Mouse (Mus musculus) cerebellum, adult (tissue): ENCODE results near the gene Fads1.

Experiments used
- ATAC-seq: cut with Nextera tagmentation; 2 replicates; pipeline ENCODE4 v1.9.2; 2017; ENCODE audit warnings: mild to moderate bottlenecking, moderate library complexity, mixed read lengths; ENCODE audit not compliant: insufficient number of reproducible peaks, low FRiP score, low TSS enrichment

Gene Fads1

GRCm38 (mm10) chr19:10205051-10205450, 22.4 kb downstream of the Fads1 start:
- no peak for ATAC-seq

- no peak for ATAC-seq
These were observed 26.2 kb downstream of the Fads1 start for GRCm38 (mm10) chr19:10208851-10209250.

DNA sequence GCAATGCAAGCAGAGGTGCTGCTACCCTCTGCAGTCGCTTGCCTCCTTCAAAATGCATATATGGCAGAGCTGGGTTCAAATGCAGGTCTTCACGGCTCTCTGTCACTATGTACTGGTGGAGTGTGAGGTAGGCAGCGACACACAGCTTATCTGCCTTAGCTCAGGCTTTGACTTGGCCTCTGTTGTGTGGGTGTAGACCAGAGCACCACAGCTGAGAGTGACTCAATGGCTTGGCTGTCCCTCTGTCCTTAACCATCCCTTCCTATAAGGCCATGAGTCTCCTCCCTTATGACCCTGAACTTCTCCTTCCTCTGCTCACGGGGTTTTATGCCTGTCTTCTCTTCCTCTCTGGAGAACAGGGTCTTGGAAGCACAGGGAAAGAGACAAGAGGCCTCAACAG, 28.2 kb downstream of the Fads1 start:
- ATAC-seq, result no peak

DNA sequence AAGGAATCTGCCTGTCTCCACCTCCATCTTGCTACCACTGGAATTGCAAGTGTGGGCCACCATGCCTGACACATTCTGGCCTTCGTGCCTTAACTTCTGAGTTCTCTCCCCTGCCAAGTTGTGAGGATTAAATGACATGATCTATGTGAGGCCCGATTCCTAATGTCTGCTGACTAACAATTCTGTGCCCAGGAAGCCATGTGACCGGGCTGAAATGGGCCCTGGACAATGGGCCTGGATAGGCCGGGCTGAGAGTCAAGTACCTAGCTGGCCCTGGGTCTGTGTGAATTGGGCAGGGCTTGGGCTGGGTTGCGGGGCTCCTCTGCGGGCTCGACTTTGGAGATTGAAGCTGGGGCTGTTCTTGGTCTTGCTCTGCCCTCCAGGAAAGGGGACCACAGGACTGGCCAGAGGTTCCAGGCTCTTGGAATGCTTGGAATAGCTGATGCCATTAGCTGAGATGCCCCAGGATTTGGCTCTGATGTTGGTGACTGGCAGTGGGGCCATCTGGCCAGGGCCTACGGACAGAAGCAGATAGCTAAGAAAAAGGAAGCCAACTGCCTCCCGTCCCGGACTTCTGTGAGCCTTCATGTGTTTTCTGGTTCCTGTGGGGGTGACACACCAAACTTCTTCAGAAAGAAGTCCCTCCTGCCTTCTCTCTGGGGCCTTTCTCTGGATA, 31.2 kb downstream of the Fads1 start:
- ATAC-seq, result no peak

DNA sequence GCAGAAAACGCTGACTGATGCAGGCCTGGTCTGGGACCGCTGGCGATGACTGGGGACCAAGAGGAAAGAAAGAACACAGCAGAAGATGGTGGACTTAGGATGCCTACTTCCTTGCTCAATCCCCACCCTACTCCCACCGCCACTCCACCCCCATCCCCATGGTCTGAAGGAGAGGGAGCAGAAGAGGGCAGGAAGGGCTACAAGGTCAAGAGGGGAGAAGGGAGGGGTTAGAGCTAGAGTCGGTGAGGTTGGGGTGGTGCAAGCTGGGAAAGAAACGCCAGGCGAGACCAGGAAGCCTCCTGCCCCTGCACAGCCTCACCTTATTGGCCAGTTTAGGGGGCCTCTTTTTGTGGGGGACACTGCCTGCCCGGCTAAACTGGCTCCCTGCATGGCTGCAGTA, 33.4 kb downstream of the Fads1 start:
- ATAC-seq, result no peak

DNA sequence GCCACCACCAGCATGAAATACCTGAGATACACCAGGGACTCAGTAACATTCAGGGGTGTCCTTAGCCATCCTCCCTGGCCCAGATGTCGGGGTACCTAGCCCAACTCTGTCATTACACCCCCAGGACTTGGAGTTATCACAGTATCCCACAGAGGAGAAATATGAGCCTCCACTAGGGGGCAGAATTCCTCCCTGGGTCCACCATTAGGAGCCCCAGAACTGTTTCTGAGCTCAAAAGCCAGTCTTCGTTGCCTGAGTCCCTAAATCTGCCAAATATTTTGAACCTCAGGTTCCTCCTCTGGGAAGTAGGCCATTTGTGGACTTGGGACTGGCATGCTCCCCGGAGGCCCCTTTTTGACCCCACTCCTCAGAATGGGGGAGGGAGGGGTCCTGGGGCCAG, 36.4 kb downstream of the Fads1 start:
- no peak for ATAC-seq

GRCm38 (mm10) chr19:10219593-10219992, 36.9 kb downstream of the Fads1 start:
- ATAC-seq, result no peak

DNA sequence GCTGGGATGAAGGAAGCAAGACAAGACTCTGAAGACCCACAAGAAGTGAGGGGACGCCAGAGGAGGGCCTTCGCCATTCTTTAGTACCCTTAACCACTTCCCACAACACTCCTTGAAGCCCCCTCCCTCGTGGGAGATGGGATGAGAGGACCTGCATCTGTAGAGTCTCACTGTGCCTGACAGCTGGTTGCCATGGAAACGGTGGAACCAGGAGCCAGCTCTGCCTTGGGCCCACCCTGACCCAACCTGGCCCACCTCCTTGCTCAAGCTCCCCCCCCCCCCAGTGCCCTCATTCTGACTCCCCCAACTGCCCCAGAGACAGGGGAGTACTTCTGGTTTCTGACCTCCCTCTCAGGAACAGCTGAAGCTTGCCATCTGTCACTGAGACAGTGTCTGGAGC, 38.9 kb downstream of the Fads1 start:
- no peak for ATAC-seq

DNA sequence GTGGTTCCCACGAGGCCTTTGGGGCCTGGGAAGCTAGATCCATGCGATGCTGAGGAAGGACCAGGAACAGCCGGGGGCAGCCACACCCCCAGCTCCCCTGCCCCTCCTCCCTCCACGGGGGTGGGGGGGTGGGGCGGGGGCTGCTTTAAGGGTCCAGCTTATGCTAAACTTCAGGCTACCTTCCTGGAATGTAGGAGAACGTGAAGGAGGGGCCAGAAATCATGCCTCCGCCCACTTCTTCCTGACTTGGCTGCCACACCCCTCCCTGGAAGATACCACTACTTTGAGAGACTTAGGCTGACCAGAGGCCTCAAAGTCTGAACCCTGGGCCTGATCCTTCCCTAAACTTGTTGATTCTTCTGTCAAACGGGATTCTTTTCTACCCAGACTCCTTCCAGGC, 40.0 kb downstream of the Fads1 start:
- no peak for ATAC-seq

DNA sequence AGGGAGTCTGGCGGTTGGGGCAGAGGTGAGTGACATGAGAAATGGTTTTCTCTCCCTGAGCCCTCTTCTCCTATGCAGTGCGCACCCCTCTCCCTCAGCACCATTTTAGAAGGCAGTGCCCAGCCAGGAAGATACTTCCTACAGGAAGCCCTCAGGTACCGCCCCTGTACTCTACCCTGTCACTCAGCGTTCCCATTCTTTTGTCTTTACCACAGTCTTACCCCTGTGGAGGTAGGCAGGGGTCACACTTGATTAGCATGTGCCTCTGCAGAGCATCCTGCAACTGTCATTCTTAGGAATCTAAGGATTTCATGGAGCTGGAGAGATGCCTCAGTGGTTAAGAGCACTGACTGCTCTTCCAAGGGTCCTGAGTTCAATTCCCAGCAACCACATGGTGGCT, 40.9 kb downstream of the Fads1 start:
- no peak for ATAC-seq

DNA sequence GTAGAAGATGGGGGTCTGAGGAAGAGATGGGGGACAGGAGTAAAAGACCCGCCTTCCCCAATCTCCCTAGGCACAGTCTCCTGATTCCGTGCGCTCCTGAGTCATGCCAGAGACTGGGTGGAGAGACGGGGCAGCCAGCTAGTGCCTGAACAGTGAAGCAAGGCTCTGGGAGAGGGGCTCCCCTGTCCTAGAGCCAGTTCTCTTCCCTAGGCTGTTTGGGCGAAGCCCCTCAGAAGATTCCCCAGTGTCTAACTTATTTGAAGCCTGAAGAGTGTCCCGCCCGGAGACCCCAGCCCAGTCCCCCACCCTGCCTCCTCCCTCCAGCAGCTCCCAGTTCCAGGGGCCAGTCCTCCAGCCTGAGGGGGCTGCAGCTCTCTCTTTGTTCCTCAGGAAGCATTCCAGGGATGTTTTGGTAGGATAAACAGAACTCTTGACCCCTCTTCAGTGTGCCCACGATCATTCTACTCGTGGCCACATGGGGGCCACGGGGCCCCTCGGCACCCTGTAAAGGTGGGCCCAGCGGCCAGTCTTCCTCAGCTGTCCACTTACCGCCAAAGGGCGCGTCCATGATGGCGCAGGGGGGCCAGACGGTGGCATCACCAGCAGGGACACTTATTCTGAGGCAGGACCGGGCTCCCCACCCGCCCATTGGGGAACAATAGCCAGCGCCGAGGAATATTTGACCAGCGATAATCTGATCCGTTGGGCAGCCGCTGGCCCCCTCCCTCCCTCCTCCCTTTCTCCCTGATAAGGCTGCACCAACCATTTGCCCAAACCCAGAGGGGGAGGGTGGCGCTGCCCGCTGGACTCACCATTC, 42.2 kb downstream of the Fads1 start:
- no peak for ATAC-seq

DNA sequence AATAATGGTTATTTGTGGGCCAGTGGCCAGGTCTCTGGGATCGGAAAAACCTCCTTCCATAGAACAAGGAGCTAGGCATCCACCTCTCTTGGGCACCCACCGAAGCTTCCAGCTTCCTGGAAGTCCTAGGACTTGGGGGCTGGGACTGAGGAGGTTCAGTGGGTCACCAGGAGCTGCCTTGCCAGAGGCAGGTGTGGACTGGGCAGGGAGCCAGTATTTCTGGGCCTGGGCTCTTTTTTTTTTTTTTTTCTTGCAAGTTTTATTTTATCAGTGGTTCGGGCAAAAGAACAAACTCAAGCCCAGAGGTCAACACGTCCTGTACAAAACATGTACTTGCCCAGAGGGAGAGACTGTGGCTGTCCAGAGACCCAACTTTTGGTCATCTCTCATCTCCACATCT, 43.1 kb downstream of the Fads1 start:
- ATAC-seq, result no peak

GRCm38 (mm10) chr19:10231016-10231415, 48.3 kb downstream of the Fads1 start:
- no peak for ATAC-seq

DNA sequence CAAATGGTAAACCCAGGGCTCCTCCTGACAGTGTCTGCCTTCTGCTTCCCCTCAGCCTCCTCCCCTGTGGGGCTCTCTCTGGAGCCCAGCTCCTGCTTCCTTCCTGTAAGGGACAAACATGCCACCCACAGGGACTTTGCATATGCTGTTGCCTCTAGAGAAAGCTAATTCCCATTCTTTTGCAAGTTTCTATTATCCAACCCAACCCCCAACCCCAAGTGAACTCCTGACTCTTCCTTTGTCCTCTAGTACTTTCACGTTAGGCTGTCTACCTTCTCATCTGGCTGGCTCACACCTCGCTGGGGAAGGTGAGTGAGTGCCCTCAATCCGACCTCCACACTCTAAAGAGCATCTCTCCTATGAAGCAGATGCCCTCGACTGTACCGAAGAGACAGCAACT, 49.2 kb downstream of the Fads1 start:
- ATAC-seq, result no peak

DNA sequence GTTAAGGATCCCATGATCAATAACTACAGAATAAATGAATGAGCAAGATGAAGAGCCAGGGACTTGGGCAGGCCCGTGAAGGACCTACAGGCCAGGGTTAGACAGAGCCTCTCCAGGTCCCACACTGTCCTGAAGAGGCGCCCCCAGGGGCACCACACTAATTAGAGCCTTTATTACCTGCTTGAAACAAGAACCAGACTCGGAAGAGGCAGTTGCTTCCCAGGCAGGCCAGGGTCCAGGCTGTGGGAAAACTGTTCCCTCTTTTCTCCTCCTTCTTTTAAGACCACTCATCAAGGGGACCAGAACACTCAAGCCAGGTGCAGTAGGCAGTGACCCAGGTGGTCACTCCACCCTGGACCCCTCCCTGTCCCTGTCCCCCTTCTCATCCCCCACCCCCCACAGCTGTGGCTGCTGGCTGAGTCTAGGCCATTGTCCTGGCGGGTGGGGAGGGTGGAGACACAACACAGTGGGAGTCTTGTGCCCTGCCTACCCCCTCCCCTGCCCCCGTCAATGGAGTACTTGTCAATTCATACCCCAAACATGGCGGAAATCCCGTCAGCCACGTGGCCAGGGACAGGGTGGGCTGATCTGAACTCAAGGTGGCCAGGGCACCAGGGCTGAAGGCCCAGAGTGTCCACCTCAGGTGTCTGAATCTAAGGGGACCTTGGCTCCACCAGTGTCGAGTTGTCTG, 49.8 kb downstream of the Fads1 start:
- ATAC-seq, result no peak

DNA sequence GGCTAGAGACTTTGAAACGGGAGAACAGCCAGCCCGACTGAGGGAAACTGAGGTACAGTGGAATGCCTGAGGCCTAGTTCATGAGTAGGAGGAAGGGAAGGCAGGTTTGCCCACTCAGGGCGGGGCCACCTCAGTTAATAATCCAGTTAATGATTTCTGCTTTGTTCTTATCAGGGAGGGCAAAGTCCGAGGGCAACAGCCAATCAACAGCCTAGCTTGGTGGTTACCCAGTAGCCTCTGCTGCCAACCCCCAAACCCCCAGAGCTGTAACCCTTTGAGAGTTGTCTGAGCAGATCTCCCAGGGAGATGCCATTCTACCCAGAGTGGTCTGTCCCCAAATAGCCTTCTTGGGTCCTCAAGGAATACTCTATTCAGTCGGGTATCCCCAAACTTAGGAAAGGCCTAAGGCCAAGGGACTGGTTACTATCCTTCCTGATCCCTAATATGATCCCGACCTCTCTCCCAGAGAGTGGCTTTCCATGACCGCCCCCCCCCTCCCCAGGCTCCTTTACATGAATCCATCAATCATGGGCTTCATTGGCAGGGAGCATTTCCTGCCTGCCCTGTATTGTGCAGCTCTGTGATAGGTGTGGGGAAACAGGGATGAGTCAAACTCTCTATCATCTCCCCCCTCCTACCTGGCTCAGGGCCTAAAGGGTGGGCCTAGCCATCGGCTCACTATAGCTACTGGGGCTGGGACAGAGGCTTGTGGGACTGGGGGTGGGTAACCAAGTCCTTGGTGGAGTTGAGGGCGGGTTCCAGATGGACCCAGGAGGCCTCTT, 53.3 kb downstream of the Fads1 start:
- ATAC-seq, result no peak

- no peak for ATAC-seq
These were observed 55.8 kb downstream of the Fads1 start for GRCm38 (mm10) chr19:10238477-10238876.

- no peak for ATAC-seq
These were observed 56.7 kb downstream of the Fads1 start for GRCm38 (mm10) chr19:10239419-10239818.

- peak; percentile 54; the same call in 1 of the 2 replicates for ATAC-seq
These were observed 57.4 kb downstream of the Fads1 start for GRCm38 (mm10) chr19:10239975-10240653.

GRCm38 (mm10) chr19:10240654-10241305, 58.1 kb downstream of the Fads1 start, which contains the start of gene Myrf:
Gene Myrf (minus strand): TSS chr19:10240748.
- peak; percentile 63 for ATAC-seq
